Mouse (Mus musculus): ENCODE measurements around the gene Kifap3.
"Not testable (repeated sequence)": the region's sequence is repeated elsewhere in the genome, so short reads cannot be mapped to it uniquely, and the experiment has no call there.

Gene Kifap3

DNA sequence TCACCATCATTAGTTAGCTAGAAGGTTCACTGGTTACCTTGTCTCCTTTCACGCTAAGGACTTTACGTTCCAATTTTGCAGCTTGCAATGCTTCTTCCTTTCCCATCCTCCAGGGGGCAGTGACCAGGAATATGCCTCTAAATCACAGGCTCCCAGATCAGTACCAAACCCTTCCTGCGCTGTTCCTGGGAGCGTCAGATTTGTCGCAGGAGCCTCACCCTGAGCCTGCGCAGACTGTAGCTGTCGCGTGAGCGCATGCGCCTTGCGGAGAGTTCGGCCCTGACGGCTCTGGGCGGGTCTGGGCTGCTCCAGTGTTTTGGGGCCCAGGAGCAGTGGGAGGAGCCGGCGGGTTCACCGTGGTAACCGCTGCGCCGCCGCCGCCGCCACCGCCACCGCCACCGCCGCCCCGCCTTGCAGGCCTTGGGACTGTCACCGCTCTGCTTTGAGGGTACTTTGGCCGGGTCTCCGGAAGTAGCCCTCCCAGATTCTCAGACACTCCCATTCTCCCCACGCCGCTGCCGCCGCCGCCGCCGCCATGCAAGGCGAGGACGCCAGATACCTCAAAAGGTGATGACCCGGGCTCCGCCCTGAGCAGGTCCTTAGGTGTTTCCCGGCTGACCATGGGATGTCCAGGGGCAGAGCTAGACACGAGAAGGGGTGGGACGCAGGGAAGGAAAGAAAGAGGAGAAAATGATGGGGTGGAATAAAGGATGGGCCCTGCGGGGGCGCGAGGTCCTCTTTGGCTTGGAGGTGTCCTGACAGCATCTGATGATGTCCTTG is at the start of gene Kifap3:
TSS of gene Kifap3 (plus strand) at position 248 of the 780 bp plus-strand sequence.
- DNase-seq (ENCODE audit: low read depth in 2 of 2, low spot score in 2 of 2): peak; percentile 84 to 85

DNA sequence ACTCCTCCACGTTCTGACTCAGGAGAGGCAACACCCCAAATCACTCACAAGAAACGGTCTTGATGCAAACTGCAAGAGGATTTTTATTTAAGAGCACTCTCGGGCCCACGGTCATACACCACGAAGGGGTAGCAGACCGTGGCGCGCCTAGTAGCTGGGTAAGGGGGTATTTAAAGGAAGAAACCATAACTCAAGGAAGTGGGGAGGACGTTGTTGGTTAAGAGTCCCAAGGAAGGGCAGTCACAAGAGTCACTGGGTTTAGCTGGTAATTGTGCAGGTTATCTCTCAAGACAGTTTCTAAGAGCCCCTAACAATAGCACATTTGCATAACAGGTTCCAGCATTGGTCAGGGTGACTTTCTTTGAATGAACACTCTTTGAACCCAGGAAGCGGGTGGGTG is 48.2 kb upstream of the Kifap3 start:
- DNase-seq (ENCODE audit: low read depth in 2 of 2, low spot score in 2 of 2): not testable (repeated sequence)

DNA sequence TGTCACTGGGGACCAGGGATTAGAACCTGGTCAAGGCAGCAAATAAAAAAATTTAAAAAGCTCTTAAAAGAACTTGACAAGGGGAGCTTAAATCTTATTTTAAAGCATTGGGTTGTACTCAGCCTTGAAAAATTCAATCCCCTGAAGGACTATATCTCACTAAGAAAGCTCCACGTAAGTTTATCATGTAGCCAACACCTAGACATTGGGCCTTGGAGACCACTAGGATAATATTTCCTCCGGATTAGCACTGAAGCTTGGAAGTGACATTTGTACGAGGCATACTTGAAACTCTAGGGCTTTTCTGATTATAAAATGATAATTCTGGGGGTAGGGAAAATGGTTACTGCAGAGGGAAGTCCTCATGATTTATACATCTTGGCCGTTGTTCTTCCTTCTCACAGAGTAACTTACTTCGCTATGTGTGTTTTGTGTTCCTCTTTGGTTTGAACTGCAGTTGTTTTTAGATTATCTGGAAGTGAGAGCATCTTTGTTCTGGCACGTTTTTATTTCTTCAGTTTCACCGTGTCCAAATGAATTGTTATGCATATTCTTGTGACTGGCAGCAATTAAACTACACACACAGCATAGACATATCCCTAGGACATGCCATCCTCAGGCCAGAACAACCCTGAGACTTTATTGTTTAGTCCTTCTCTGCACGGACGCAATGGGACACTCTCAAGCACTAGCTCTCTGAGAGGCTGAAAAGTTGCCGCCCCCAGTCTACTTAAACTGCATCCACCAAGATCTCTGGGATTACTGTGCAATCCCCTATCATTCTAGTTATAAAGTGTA is 42.7 kb upstream of the Kifap3 start:
- no peak for DNase-seq (ENCODE audit: low read depth in 2 of 2, low spot score in 2 of 2)

DNA sequence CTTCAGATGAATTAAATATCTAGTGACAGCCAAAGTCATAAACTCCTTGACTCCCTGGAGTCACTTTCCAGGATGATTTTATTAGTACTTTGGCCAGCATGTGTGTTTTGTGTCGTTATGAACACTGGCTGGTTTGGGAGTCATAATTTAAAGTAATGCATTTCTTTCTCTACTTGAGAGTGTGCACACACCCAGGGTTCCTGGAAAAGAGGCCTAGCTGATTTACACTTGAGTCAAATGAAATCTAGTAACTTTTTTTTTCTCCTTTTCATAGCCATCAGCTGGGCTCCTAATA is 42.2 kb upstream of the Kifap3 start:
- DNase-seq (ENCODE audit: low read depth in 2 of 2, low spot score in 2 of 2): no peak

DNA sequence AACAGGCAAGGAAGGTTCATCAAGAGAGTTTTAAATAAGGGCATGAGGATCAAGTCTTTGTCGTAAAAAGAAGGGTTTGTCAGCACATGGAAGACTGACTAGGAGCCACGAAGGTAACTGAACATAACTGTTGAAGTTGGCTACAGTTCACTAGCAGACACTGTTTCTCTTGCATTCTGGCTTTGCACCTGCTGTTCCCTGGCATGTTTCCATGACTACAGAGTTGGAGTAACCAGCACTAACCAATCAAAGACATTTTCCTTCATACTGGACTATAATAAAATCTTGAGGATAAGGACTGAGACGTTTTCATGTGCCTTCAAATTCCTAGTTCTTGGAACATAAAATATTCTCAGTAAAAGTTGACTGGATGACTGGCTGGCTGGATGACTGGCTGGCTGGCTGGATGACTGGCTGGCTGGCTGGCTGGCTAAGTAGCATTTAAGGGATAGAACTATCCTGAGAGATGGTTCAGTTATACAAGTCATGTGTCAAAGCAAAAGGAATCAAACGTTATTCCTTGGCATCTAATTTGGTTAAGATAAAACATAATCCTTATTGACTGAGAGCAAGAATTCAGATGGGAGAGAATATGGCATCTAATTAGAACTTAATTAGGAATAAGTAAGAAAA is 27.9 kb upstream of the Kifap3 start:
- DNase-seq (ENCODE audit: low read depth in 2 of 2, low spot score in 2 of 2): no peak

DNA sequence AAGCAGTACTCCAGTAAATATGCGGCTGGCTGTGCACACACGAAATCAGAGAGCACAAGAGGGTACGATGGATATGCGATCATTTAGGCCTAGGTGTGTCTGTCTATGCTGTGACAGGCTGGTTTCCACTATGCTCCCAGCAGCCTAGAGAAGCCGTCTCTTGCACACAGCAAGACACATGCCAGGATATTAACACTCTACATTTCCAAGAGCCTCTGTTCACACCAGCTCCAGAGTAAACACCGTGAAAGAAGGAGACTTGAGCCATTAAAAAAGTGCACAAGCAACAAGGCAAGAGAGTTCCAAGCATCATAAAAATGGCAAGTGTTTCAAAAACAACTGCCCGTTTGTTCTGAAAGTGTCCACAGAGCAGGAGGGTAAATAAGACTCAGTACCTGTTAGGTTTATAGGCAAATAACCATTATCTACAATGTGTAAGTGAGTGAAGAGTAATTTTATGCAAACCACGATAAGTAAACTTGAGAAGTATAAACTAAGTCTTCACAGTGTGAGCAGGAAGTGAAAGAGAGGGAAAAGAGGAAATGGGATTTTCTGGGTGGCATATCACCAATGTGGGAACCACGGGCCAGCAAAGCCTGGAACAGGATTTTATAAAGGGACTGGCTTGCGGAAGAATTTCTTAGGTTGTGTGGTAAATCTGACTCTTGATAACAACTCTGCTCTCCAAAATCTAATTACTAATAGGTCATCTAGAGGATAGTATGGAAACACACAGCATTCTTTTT is 21.7 kb upstream of the Kifap3 start:
- DNase-seq (ENCODE audit: low read depth in 2 of 2, low spot score in 2 of 2): no peak

DNA sequence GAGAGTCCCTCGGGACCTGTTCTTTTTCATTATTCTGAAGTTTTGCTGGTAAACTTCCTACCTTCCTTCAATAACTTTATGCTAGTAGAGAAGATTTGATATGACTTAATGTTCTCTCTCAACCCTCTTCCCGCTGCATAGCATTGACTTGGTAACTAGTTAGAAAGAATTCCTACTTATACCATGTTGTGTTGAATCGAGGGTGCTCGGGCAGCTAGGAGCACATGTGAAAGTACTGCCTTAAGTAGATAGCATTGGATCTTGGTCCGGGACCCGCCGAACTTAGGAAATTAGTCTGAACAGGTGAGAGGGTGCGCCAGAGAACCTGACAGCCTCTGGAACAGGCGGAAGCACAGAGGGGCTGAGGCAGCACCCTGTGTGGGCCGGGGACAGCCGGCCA is 4.2 kb downstream of the Kifap3 start:
- DNase-seq (ENCODE audit: low read depth in 2 of 2, low spot score in 2 of 2): not testable (repeated sequence)

DNA sequence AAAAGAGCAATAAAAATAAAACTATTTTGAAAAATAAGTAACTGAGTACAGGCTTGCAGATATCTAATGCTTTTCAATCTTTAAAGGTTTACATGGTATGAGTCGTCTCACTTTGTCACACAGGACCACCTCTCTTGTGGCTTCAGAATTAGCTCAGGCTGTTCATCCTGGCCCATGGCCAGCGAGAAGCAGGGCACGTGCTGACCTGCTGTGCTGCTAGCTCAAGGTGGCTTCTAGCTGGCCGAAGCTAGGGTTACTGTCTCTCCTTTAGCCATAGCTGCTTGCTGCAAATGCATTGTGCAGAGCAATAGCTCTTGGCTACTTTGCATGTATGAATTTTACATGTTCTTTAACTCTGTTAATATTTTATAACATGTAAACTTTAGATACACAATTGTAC is 42.0 kb downstream of the Kifap3 start:
- no peak for DNase-seq (ENCODE audit: low read depth in 2 of 2, low spot score in 2 of 2)

DNA sequence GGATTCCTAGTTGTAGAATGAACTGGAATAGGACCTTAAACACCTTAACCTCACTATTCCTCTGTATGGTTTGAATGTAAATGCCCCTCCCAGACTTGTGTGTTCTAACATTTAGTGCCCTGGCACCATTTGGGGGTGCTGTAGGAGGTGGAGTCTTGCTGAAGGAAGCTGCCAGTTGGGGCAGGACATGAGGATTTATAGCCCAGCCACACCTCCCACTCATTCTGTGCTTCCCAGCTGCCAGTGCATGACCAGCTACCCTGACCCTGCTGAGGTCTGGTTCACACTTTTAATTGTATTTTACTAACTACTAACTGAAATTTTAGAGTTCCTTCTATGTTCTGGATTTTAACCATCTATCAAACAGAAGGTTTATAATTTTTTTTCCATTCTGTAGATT is 50.1 kb downstream of the Kifap3 start:
- DNase-seq (ENCODE audit: low read depth in 2 of 2, low spot score in 2 of 2): no peak

DNA sequence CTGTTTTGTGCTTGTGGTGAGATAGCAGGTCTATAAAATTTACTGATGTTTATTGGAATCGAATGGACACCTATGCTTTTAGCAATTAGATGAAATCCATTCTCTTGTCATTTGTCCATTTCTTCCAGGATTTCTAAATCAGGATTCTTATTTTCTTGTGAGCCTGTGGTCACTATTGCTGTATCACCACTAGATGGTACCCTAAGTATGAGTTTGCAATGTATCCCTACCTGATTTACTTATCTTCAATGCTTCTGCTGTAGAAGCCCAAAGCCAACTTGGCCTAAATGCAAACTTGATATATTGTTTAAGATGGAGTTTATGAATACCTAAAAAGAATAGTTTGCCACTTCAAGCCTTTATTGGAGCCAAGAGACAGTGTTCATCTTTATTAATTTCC is 54.7 kb downstream of the Kifap3 start:
- no peak for DNase-seq (ENCODE audit: low read depth in 2 of 2, low spot score in 2 of 2)

DNA sequence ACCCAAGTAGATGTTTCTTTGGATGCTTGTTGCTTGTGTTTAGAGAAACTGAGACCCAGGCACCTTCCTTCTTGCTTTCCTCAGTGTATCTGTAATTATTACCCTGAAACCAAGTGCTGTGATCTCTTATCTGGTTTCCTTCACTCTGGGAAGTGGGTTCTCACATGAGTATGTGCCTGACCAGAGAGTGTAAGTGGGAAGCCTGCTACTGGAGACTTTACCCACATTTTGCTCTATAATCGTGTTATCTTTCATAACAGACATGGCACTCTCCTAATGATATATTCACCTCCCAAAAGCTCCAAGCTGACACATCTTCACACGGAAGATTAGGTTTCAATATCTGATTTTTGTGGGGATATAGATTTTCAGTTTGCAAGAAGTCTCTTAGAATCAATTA is 55.7 kb downstream of the Kifap3 start:
- DNase-seq (ENCODE audit: low read depth in 2 of 2, low spot score in 2 of 2): no peak

DNA sequence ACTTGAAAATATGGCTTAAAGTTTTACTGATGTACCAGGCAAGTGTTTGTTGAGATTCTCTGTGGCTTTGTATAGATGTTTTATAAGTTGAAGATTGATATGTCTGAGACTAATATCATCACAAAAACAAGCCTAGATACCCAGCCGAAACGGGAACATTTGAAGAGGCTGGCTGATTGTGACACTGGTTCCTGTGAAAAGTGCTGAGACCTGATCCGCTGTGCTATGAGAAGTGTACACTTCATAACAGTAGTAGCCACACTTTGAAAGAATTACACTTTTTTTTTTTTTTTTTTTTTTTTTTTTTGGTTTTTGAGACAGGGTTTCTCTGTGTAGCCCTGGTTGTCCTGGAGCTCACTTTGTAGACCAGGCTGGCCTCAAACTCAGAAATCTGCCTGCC is 59.1 kb downstream of the Kifap3 start:
- not testable (repeated sequence) for DNase-seq (ENCODE audit: low read depth in 2 of 2, low spot score in 2 of 2)

DNA sequence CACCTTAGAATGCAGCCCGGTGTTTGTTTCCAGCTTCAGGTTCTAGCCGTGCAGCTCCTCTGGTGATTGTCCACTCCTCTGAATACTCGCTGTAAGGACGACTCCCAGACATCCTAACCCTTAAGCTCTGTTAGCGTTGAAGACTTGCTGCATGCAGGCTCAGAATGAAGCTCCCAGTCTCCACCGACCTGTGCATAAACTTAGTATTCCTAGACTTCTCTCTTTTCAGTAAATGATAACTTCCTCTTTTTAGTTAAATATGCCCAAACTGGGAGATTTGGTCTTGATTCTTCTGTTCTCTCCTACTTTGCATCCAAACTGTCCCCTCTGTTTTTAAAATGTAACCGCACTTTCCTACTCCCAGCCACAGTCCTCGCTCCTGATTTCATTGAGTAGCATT is 61.2 kb downstream of the Kifap3 start:
- DNase-seq (ENCODE audit: low read depth in 2 of 2, low spot score in 2 of 2): no peak

DNA sequence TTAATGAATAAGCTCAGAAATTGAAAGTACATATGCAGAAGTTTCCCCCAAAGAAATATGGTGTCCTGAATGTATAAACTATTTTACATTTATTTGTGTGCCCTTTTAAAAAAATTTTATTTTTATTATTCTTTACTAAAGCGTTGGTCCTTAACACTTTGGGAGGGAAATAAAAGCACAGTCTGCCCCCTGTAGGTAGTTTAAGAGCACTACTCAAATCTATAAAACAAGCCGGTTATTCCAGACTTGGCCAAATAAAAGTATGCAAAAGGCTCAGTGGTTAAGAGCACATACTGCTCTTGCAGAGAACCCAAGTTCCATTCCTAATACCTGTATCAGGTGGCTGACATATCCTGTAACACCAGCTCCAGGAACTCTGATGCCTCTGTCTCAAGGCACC is 62.9 kb downstream of the Kifap3 start:
- no peak for DNase-seq (ENCODE audit: low read depth in 2 of 2, low spot score in 2 of 2)

DNA sequence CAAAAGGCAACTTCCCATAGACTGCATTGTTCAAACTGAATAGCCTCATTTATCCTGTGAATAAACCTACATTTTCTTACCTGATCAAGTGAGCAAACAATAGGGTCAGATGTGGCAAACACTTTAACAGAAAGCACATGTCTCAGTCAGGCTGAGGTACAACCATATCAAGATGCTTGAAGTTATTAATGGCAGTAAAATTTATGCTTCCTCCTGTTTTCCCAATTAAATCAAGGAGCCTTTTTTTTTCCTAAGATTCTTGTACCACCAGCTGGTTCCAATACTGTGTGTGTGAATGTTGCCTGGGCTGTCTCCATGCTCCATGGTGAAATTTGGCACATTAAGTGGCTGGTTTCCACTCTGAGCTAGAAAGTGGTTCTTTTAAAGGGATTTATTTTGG is 64.5 kb downstream of the Kifap3 start:
- DNase-seq (ENCODE audit: low read depth in 2 of 2, low spot score in 2 of 2): no peak

DNA sequence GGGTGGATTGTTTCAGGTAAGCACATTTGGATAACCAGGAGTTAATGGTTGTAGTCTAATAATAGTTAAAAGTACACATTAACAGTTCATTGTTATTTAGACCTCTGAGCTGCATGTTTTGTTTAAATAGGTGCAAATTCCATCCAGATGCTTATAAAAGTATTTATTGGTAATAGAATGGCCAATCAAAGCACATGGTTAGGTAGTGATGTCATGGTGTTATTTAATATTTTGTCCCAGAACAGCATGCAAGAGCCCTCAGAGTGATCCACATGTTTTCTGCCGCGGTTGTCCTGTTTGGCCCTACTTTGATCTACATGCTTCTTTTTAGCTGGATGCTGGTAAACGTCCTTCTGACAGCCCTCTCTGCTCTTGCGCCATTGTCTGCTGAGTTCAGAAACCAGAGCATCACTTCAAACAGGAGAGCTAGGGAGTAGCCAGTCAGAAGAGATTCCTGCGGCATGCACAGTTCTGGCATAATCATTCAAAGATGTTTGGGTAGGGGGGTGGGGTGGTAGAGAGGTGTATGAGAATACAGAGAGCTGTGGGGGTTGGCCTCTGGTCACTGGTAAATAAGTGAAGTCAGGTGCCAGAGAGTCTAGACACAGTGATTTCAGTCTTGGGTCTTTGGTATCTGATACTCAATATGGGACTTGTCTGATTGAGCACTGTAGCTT is 73.6 kb downstream of the Kifap3 start:
- no peak for DNase-seq (ENCODE audit: low read depth in 2 of 2, low spot score in 2 of 2)

DNA sequence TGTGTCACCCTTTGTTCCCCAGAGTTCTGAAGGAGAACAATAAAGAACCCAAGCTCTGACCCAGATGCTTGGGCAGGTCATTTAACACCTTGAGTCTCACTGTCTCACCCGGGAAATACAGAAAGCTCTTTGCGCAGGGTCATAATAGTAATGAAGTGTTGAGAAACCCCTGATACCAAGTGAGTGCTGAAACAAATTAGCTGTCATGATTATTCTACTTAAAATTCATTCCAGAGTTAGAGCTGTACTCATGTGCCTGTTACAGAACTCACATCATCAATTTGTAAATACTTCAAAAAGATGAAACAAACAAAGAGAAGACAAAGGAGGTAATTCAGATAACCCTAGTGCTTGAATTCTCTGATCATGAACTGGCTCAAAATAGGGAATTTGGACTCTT is 79.0 kb downstream of the Kifap3 start:
- DNase-seq (ENCODE audit: low read depth in 2 of 2, low spot score in 2 of 2): no peak

DNA sequence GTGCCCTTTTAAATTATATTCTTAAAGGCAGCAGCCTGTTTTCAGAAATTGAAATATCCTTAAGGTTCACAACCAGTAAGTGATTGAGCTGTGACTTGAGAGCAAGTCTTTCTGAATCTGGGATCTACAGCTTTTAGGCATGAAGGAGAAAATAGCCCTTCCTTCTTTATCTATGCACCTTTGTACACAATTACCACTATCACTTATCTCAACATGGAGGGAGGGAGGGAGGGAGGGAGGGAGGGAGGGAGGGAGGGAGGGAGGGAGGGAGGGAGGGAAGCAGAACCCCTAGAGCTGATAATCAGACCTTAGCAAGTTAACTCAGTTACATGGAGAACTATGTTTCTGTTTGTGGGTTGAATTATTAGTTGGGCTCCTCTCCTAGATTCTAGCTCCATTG is 82.2 kb downstream of the Kifap3 start:
- DNase-seq (ENCODE audit: low read depth in 2 of 2, low spot score in 2 of 2): no peak

DNA sequence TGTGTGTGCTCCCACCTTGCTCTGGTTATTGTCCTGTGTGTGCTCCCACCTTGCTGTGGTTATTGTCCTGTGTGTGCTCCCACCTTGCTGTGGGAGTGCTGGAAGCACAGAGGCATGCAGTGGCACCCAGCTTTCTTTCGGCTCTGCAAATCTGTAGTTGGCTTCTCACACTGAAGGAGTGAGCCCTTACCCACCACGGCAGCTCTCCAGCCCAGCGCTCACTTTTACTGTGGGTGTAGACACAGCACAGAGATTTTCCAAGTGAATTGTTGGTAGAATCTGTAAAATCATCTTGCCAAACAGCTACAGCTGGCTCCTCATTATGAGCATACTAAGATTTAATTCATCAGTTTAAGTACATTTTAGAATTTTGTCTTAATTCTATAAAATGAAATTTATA is 93.8 kb downstream of the Kifap3 start:
- no peak for DNase-seq (ENCODE audit: low read depth in 2 of 2, low spot score in 2 of 2)

DNA sequence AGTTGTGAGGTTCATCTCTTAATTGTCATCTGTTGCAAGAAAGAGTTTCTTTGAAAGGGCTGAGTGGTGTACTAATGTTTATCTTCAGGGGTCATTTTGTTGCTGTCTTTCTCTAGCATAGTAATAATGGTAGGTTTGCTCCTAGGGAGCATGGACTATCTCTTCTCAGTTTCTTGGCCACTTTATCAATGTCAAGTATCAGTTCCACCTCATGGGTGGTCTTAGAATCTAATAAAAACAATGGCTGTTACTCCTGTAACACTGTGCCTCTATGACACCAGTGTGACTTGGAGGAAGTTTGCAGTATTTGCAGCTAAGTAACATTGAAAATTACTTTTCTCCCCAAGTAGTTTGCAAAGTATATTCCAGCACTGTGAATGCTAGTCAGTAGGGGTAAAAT is 110.2 kb downstream of the Kifap3 start:
- no peak for DNase-seq (ENCODE audit: low read depth in 2 of 2, low spot score in 2 of 2)

DNA sequence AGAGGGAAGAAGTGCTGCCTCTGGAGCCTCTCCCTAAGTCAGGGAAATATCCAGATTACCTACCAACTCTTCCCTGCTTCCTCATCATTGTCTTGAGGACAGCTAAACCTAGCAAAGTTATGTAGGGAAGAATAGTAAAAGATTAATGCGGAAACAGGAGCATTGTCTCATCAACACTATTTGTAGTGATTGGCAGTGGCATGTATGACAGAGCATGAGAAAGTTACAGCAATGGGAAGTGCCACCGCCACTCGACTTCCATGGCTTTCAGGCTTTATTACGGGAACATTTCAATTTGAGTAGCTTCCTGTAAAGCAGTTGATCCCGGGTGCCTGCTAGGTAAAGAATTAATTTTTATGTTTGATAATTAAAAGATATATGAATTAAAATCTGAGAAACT is 113.9 kb downstream of the Kifap3 start:
- no peak for DNase-seq (ENCODE audit: low read depth in 2 of 2, low spot score in 2 of 2)

Data from CD8-positive naive resting alpha-beta T cell, adult 2 months (primary cell).